Mouse (Mus musculus) heart, embryonic 16.5 days (tissue): ENCODE results near the gene Slc16a13. TPM values are rescaled to one million over a fixed set of nuclear protein-coding genes. Genes with fewer than 3 reads are reported as not detected.

ENCODE experiments used
- ATAC-seq: fragments of 200-750 bp; cut with Nextera tagmentation; replicated peaks from 2 replicates; pipeline ENCODE4 v1.8.0; 2017; ENCODE audit warnings: moderate number of reproducible peaks; ENCODE audit not compliant: insufficient read depth, low FRiP score; ENCODE audit errors: extremely low read depth
- H3K27ac ChIP-seq: fragments of 300-500 bp; sonication (generic); 2 replicates; pipeline ENCODE4 v1.5.1; 2014; ENCODE audit warnings: mild to moderate bottlenecking, low read length, control low read depth, moderate library complexity
- H3K27me3 ChIP-seq: fragments of 300-500 bp; sonication (generic); 2 replicates; pipeline ENCODE4 v1.6.1; 2014; ENCODE audit warnings: low read length, mixed read lengths; ENCODE audit not compliant: control insufficient read depth, insufficient read depth
- H3K36me3 ChIP-seq: fragments of 300-500 bp; sonication (generic); 2 replicates; pipeline ENCODE4 v1.6.1; 2014; ENCODE audit not compliant: control insufficient read depth, insufficient read depth
- H3K4me1 ChIP-seq: fragments of 300-500 bp; sonication (generic); 2 replicates; pipeline ENCODE4 v1.6.1; 2014; ENCODE audit warnings: low read length, mixed read lengths; ENCODE audit not compliant: control insufficient read depth, insufficient read depth
- H3K4me2 ChIP-seq: fragments of 300-500 bp; sonication (generic); 2 replicates; pipeline ENCODE4 v1.6.1; 2014; ENCODE audit warnings: low read depth, mild to moderate bottlenecking, control low read depth, low read length
- H3K4me3 ChIP-seq: fragments of 300-500 bp; sonication (generic); 2 replicates; pipeline ENCODE4 v1.5.1; 2014; ENCODE audit warnings: mild to moderate bottlenecking, control low read depth, low read length
- H3K9ac ChIP-seq: fragments of 300-500 bp; sonication (generic); 2 replicates; pipeline ENCODE4 v1.6.1; 2014; ENCODE audit warnings: low read length, control low read depth
- H3K9me3 ChIP-seq: fragments of 300-500 bp; sonication (generic); replicated peaks from 2 replicates; pipeline ENCODE4 v1.6.1; 2016; ENCODE audit warnings: low read length; ENCODE audit not compliant: control insufficient read depth
- WGBS: fragments of 180-500 bp; shearing (Covaris S2); extraction: QIAGEN DNeasy Blood & Tissue Kit; methylation state at CpG from one replicate; pipeline ENCODE4 v1.1.7; 2014; 5-methylcytosine and 5-hydroxymethylcytosine counted together
- polyA plus RNA-seq: library from polyadenylated mRNA; unstranded; fragments of >200 nt; fragmentation: Nextera tagmentation; extraction: Ambion mirVana; gene quantifications from 2 replicates; pipeline ENCODE4 v1.2.1, GENCODE M21; 2015

The Slc16a13 gene
- polyA plus RNA-seq, 1 experiment from 2014 or later = 5.6 TPM

DNA sequence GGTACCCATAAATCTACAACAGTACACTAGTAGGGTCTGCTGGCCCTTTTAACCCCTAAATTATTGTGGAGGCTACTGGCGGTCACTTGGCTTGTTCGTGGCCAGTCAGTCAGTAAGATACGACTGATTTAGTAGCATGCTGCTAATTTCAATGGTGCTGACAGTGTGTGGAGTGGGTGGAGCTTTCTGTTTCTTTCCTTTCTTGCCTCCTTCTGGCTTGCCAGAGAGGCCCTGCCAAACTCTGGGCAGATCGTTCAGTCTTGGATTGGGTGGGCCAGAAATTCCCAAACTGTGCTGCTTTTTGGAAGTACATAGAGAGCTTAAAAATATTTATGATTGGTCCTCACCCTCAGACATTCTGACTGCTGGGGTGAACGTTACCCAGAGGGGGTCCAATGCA, 6.3 kb upstream of the Slc16a13 start:
- Histone ChIP-seq H3K9ac (peak overlapping the region; percentile 56), H3K27ac (peak overlapping the region; percentile 17; the same call in 1 of the 2 replicates), H3K4me3 (peak overlapping the region; percentile 51), H3K4me2 (peak overlapping the region; percentile 59), H3K27me3 (peaks cover 41% of the 10 kb centered on the region), H3K9me3 (no peaks in the 10 kb centered on the region), H3K4me1 (peaks cover 17% of the 10 kb centered on the region), H3K36me3 (no peaks in the 10 kb centered on the region)
- 27% methylated on average over 5 of the region's 5 CpGs for WGBS
- no peak for ATAC-seq

DNA sequence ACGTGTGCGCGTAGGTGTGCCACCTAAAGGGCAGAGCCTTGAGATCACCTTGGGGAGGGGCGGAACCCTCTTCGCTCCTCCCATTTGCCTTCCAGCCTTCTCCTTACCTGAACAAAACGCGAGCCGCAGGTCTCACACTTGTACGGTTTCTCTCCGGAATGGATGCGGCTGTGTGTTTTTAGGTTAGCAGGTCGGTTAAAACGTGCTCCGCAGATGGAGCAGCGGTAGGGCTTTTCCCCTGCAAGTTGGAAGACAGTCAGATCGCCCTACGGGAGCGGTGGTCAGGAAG, 5.7 kb upstream of the Slc16a13 start:
- peaks cover 41% of the 10 kb centered on the region for H3K27me3 ChIP-seq
- peak overlapping the region; percentile 51 for H3K4me3 ChIP-seq
- no peak overlapping the region; the same call in 1 of the 2 replicates for H3K27ac ChIP-seq
- peak overlapping the region; percentile 56 for H3K9ac ChIP-seq
- H3K4me2 ChIP-seq = peak overlapping the region; percentile 59
- WGBS = 12% methylated on average over 18 of the region's 18 CpGs
- no peak for ATAC-seq
- peaks cover 20% of the 10 kb centered on the region for H3K4me1 ChIP-seq
- no peaks in the 10 kb centered on the region for H3K36me3 ChIP-seq
- no peaks in the 10 kb centered on the region for H3K9me3 ChIP-seq

DNA sequence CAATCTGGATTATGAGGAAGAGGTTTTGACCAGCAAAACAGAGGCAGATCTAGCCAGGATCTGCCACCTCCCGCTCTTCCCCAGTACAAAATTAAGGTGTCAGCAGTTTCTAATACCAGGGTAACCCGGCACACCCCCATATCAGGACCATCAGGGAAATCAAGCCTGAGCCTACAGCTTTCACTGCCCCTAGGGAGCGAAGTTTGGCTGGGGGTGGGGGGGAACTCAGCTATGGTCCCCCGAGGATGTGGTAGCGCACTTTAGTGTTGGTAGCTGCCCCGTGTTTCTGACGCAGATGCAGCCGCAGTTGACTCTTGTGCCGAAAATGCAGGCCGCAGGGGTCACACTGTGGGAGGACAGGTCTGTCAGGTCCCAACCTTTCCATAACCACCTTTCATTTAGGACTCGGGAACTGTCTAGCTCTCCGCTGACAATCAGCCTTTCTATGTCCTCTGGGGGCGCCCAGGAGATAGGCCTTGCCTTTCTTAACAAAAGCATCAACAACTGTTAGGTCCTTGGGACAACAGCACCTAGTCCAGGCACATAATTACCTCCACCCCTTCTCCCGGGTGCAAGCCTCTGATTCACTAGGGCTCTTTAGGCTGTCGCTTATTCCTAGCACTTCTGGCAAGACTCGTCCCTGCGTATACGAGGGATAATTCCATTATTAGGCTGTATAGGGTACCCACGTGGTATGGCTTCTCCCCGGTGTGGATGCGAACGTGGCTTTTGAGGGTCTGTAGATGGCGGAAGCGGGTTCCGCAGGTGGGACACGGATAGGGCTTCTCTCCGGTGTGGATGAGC, 5.1 kb upstream of the Slc16a13 start:
- Histone ChIP-seq H3K36me3 (no peaks in the 10 kb centered on the region), H3K4me2 (peak overlapping the region; percentile 59), H3K4me3 (peak overlapping the region; percentile 51), H3K9ac (peak overlapping the region; percentile 56), H3K9me3 (no peaks in the 10 kb centered on the region), H3K4me1 (peaks cover 21% of the 10 kb centered on the region), H3K27me3 (peaks cover 41% of the 10 kb centered on the region), H3K27ac (peak overlapping the region; percentile 25)
- 24% methylated on average over 27 of the region's 27 CpGs for WGBS
- no peak for ATAC-seq

DNA sequence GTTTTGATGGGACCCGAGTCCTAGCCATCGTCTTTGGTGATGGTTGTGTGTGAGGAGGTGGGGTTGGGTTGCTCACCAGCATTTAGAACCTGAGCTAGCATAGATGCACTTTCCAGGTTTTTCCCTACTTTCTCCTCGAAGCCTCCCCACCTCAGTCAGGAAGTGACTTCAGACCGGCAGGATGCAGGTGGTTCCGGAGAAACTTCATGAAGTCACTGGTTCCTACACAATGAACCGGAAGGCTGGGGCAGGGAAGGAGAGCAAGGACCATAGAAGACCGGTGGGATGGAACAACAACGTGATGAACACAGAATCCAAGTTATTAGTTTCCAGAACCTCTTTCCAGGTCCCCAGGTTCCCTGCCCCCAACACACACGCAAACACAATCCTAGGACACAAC, 2.9 kb upstream of the Slc16a13 start:
- H3K4me1 ChIP-seq = peaks cover 23% of the 10 kb centered on the region
- no peak overlapping the region; the same call in 1 of the 2 replicates for H3K9ac ChIP-seq
- no peak; the same call in 1 of the 2 replicates for ATAC-seq

DNA sequence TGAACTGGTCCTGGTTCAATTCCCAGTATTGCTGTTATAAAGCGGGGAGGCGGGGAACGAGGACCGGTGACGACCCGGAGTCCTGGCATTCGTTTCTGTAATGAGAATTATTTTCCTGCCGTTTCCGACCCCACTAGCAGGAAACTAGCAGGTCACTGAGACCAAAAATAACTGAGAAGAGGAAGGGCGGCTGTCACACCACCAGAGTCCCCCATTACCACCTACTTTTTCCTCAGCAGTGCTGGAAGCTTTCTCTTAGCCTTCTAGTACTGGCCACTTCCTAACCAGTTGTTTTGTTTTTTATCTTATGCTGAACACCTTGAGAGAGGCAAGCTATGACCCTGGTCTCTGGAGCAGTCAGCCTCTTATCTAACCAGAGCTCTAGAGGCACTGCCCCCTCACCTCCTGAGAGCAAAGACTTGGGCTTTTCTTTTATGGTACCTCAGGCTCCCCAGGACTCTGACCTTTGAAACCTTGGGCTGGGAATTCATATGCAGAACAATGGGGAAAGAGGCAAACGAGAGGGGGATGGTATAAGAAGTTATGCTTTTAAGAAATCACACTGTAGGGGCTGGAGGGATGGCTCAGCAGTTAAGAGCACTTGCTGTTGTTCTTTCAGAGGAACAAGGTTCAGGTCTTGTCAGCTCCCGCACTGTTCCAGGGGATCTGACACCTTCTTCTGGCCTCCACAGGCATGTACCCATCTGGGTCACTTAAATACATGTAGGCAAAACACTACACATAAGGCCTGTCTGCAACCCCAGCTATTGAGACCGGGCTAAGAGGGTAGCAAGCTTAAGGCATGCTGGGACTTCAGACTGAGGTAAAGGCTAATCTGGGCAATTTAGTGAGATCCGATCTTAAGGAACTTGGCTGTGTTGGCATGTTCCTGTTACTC, 988 bp upstream of the Slc16a13 start:
- Histone ChIP-seq H3K4me3 (peak overlapping the region; percentile 70), H3K9ac (peak overlapping the region; percentile 82), H3K36me3 (no peaks in the 10 kb centered on the region), H3K27ac (peak overlapping the region; percentile 91), H3K4me2 (peak overlapping the region; percentile 99), H3K9me3 (no peaks in the 10 kb centered on the region), H3K4me1 (peaks cover 20% of the 10 kb centered on the region), H3K27me3 (peaks cover 22% of the 10 kb centered on the region)
- WGBS = 13% methylated on average over 14 of the region's 14 CpGs
- ATAC-seq = 0 out of 2 replicates have a peak, but pooled peaks have one; percentile 8

More for the DNA sequence above, 2.9 kb upstream of the Slc16a13 start:
- Histone ChIP-seq H3K4me2 (peak overlapping the region; percentile 42), H3K36me3 (no peaks in the 10 kb centered on the region), H3K27ac (peak overlapping the region; percentile 82), H3K9me3 (no peaks in the 10 kb centered on the region), H3K27me3 (peaks cover 30% of the 10 kb centered on the region), H3K4me3 (peak overlapping the region; percentile 14; the same call in 1 of the 2 replicates)
- 62% methylated on average over 9 of the region's 9 CpGs for WGBS

DNA sequence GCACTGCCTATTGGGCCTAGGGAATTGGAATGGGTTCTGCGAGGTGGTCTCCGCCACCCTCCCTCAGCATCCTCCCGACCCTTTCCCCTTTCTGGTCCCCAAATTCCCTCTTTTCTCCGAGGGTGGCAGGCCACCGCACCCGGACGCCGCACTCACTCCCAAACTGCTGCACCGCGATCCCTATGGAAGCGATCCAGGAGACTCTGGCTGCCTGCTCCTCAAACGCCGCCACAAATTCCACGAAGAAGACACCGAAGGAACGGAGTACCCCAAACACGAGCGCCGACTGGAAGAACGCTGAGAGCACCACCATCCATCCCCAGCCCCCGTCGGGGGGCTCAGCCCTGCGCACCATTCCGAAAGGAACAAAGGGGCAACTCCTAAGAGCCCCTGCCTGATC, 541 bp downstream of the Slc16a13 start:
- Histone ChIP-seq H3K4me3 (peak overlapping the region; percentile 70), H3K9me3 (no peaks in the 10 kb centered on the region), H3K4me1 (peaks cover 13% of the 10 kb centered on the region; the same call in 1 of the 2 replicates), H3K27me3 (peaks cover 26% of the 10 kb centered on the region), H3K9ac (peak overlapping the region; percentile 82), H3K36me3 (no peaks in the 10 kb centered on the region), H3K27ac (peak overlapping the region; percentile 91), H3K4me2 (peak overlapping the region; percentile 99)
- 2% methylated on average over 24 of the region's 24 CpGs for WGBS
- no peak for ATAC-seq

DNA sequence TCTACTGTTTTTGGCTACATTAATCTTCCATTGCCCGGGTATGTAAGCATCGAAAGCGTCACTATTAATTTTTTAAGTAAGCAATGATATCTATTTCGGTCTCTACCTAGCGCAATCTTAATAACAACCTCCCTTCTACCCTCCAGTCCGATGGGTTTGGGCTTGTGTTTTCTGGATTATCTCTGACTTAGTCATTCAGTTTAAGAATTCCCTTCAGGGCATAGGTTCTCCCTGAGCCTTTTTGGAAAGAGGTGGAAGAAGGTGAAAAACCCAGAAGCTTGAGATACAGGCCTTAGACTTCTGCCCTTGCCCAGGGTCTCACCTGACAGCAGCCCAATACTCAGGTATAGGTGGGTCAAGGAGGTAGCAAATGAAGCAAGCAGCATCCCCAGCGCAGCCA, 991 bp downstream of the Slc16a13 start:
- Histone ChIP-seq H3K27me3 (peaks cover 28% of the 10 kb centered on the region), H3K4me1 (peaks cover 14% of the 10 kb centered on the region), H3K9me3 (no peaks in the 10 kb centered on the region), H3K36me3 (no peaks in the 10 kb centered on the region), H3K27ac (no peak overlapping the region), H3K9ac (peak overlapping the region; percentile 82), H3K4me3 (peak overlapping the region; percentile 70), H3K4me2 (peak overlapping the region; percentile 99)
- ATAC-seq = no peak
- WGBS = 69% methylated on average over 7 of the region's 7 CpGs

DNA sequence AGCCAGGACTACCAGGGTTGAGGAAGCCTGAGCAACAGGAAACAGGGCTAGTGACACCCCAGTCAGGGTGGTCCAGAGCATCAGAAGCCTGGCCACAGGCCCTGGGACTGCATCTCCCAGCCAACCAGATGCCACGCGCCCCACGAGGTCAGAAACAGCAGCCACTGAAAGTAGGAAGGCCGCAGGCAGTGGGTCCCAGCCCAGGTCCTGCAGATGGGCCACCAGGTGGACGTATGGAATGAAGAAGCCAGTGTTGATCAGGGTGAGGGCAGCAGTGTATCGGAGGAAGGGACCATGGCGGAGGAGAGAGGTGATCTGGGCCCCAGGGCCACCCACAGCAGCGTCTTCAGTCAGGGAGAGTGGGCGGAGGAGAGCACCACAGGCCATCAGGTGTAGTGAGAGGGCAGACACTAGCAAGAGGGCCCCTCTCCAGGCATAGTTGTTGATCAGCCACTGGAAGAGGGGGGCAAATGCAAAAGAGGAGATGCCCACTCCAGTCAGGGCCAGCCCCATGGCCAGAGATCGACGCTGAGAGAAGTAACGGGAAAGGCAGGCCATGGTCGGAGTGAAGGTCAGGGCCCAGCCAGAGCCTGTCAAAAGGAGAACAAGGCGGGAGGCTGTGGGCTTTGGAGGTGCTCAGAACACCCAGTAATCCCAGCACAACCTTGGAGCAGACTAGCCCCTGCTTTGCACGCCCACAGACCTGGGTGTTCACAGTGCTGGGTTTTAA, 2.0 kb downstream of the Slc16a13 start:
- H3K27ac ChIP-seq = no peak overlapping the region
- H3K9me3 ChIP-seq = no peaks in the 10 kb centered on the region
- no peak overlapping the region for H3K9ac ChIP-seq
- 92% methylated on average over 15 of the region's 15 CpGs for WGBS
- peaks cover 34% of the 10 kb centered on the region for H3K27me3 ChIP-seq
- ATAC-seq = no peak
- peaks cover 23% of the 10 kb centered on the region for H3K4me1 ChIP-seq
- no peaks in the 10 kb centered on the region for H3K36me3 ChIP-seq
- H3K4me2 ChIP-seq = no peak overlapping the region
- no peak overlapping the region for H3K4me3 ChIP-seq
